11 mouse cellular contexts compared by ENCODE assay signal in the genomic region with DNA sequence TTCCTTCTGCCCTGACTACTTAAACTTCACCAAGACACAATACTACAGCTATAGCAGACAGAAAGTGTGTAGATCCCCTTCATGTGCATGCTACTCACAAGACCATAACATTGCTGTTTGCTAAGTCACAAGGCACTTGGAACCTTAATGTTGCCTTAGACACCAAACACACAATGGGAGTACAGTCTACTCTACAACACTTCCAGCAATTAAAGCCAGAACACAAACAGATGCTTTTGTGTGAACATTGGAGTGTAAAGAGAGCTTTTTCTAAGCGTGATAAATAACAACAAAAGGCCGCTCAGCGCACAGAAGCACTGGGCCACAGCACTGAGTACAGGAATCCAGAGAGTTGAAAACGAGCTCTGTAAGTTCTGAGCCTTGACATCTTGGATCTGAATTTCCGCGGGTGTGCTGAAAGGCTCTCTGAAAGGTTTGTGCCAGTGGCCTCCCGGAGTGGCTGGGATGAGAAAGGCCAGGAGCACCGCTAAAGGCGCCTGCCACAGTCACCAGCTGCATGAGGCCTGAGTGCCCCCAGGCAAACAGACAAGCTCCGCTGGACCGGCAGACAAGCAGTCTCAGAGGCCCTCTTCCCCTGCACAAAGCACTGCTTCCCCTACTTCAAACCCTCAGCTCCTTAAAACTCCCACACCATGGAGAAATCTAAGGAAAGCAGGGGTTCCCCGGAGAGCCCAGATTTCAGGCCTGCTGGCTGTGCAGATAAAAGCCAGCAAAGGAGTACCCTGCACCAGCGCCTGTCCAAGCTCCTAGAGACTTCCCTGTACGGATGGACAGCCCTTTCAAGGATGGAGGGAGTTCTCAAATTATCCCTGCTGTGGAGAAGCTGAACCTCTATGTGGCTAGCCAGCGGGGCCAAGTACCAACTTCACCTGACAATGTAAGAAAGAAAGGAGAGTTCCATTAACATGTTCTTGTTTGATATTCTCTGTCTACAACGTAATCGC.
A peak's percentile ranks its signal among the peaks of the same experiment; 100 is the strongest.
DNase-seq lines count a peak whose midpoint lies in the region; ATAC-seq and TF ChIP-seq lines count a peak whose summit lies in the region.
"Had no signal": no experiment of that assay in that cellular context is flagged by ENCODE, and none has a peak within 500 bp of the region (broad histone marks: within the 10 kb centered on the region; RNA-seq: fewer than 3 reads in every experiment).

No protein-coding gene starts in this region.

- no peaks in the 10 kb centered on the region for H3K9me3 ChIP-seq in forebrain, postnatal 0 days (ENCODE audit: low read length)
- H3K9me3 ChIP-seq in midbrain, embryonic 13.5 days, result no peaks in the 10 kb centered on the region

- H3K27ac ChIP-seq in forebrain, postnatal 0 days (ENCODE audit: low read depth, low read length), result 0 out of 2 replicates have a peak overlapping the region, but pooled peaks have one; percentile 35
- 0 out of 2 replicates have a peak overlapping the region, but pooled peaks have one; percentile 11 for H3K27ac ChIP-seq in midbrain, embryonic 13.5 days

- no peak for TF ChIP-seq CTCF in forebrain, postnatal 0 days (IDR thresholded peaks at IDR 0.05; ENCODE audit: low read depth)

- H3K4me3 ChIP-seq in forebrain, postnatal 0 days (ENCODE audit: low read depth, low read length), result no peak overlapping the region
- H3K4me3 ChIP-seq in midbrain, embryonic 13.5 days (replicated peaks), result no peak overlapping the region
- H3K4me3 ChIP-seq: erythroblast, embryonic 14.5 days had no signal

- H3K9ac ChIP-seq in forebrain, postnatal 0 days, result no peak overlapping the region
- H3K9ac ChIP-seq in midbrain, embryonic 13.5 days (replicated peaks), result no peak overlapping the region

- WGBS in forebrain, postnatal 0 days, result 30% methylated on average over 15 of the region's 17 CpGs
- WGBS in midbrain, embryonic 13.5 days, result 31% methylated on average over 15 of the region's 17 CpGs

- H3K27me3 ChIP-seq in forebrain, postnatal 0 days (ENCODE audit: insufficient read depth, low read length), result no peaks in the 10 kb centered on the region
- H3K27me3 ChIP-seq in midbrain, embryonic 13.5 days, result 0 out of 2 replicates have a peak, but pooled peaks cover 5% of the 10 kb centered on the region

- no peak overlapping the region for H3K4me2 ChIP-seq in forebrain, postnatal 0 days (ENCODE audit: low read depth)
- H3K4me2 ChIP-seq in midbrain, embryonic 13.5 days (replicated peaks), result no peak overlapping the region

- no peaks in the 10 kb centered on the region for H3K36me3 ChIP-seq in forebrain, postnatal 0 days (ENCODE audit: insufficient read depth)
- H3K36me3 ChIP-seq in midbrain, embryonic 13.5 days, result no peaks in the 10 kb centered on the region

- peak; percentile 45 to 61 for DNase-seq in cerebellum, postnatal 10 days
- no peak for DNase-seq in cerebellum, postnatal 36 days
- DNase-seq in Muller cell, postnatal 12 days (ENCODE audit: inconsistent ontology term), result peak; percentile 40
- peak; percentile 24 for DNase-seq in forebrain, postnatal 0 days
- DNase-seq in layer of hippocampus, postnatal 36 days, result no peak
- no peak for DNase-seq in adrenal gland, postnatal 10 days
- no peak for DNase-seq in frontal cortex, postnatal 14 days (ENCODE audit: low spot score in 2 of 2)
- DNase-seq: kidney, adult 18-20 months; lung, postnatal 36 days had no signal

- 0 out of 2 replicates have a peak, but pooled peaks cover 4% of the 10 kb centered on the region for H3K4me1 ChIP-seq in forebrain, postnatal 0 days (ENCODE audit: insufficient read depth)
- H3K4me1 ChIP-seq in midbrain, embryonic 13.5 days (replicated peaks), result peaks cover 13% of the 10 kb centered on the region; the same call in 1 of the 2 replicates

- peak; percentile 30; the same call in 1 of the 2 replicates for ATAC-seq in forebrain, postnatal 0 days
- ATAC-seq in midbrain, embryonic 13.5 days, result peak; percentile 80

Comparison
In these comparisons a context has a peak if more than half of its experiments do, and no peak if none do; other contexts are left out.
1. DNase-seq: peak in cerebellum, postnatal 10 days (2 of 2), Muller cell, postnatal 12 days (single experiment) and forebrain, postnatal 0 days (single experiment); none in cerebellum, postnatal 36 days (0 of 2), layer of hippocampus, postnatal 36 days (0 of 2), adrenal gland, postnatal 10 days (single experiment) and frontal cortex, postnatal 14 days (0 of 2).